Mouse (Mus musculus) testis, adult 2 months (tissue): ENCODE measurements around the gene Hdgfl3. TPM values are rescaled to one million over a fixed set of nuclear protein-coding genes. Genes with fewer than 3 reads are reported as not detected.
A peak's percentile ranks its signal among the peaks of the same experiment; 100 is the strongest.

Experiments
- H3K27ac ChIP-seq: fragments of 200-500 bp; 2 replicates; pipeline ENCODE4 v1.5.1; 2012; ENCODE audit warnings: low read depth, low read length; ENCODE audit not compliant: control insufficient read depth, insufficient read depth
- H3K27me3 ChIP-seq: fragments of 200-500 bp; 2 replicates; pipeline ENCODE4 v1.6.1; 2012; ENCODE audit warnings: mild to moderate bottlenecking, low read length, moderate library complexity; ENCODE audit not compliant: control insufficient read depth, insufficient read depth
- H3K36me3 ChIP-seq: fragments of 200-500 bp; 2 replicates; pipeline ENCODE4 v1.6.1; 2012; ENCODE audit warnings: mild to moderate bottlenecking, low read length; ENCODE audit not compliant: control insufficient read depth, insufficient read depth
- H3K4me1 ChIP-seq: fragments of 200-500 bp; 2 replicates; pipeline ENCODE4 v1.6.1; 2012; ENCODE audit warnings: low read length; ENCODE audit not compliant: control insufficient read depth, insufficient read depth
- H3K4me3 ChIP-seq: fragments of 200-500 bp; 2 replicates; pipeline ENCODE4 v1.5.1; 2012; ENCODE audit warnings: low read depth, mild to moderate bottlenecking, low read length, moderate library complexity, mixed read lengths; ENCODE audit not compliant: control insufficient read depth
- CTCF ChIP-seq: fragments of 200-500 bp; IDR thresholded peaks from 2 replicates; pipeline ENCODE4 v1.5.1; 2012; ENCODE audit warnings: low read depth, mild to moderate bottlenecking, inconsistent platforms, low read length, moderate library complexity; ENCODE audit not compliant: control insufficient read depth, insufficient read depth, insufficient replicate concordance
- POLR2A ChIP-seq: fragments of 200-500 bp; IDR thresholded peaks from 2 replicates; pipeline ENCODE4 v1.6.1; 2012; ENCODE audit warnings: low read depth, mild to moderate bottlenecking, inconsistent platforms, low read length, moderate library complexity; ENCODE audit not compliant: control insufficient read depth
- polyA plus RNA-seq: library from polyadenylated mRNA; depleted of rRNA; stranded (reverse); fragments of >200 nt; gene quantifications from 2 replicates; pipeline ENCODE4 v1.2.3, GENCODE M21; 2012; rRNA removed

Gene Hdgfl3
- 4.2 and 4.3 TPM in 2 replicates for polyA plus RNA-seq

DNA sequence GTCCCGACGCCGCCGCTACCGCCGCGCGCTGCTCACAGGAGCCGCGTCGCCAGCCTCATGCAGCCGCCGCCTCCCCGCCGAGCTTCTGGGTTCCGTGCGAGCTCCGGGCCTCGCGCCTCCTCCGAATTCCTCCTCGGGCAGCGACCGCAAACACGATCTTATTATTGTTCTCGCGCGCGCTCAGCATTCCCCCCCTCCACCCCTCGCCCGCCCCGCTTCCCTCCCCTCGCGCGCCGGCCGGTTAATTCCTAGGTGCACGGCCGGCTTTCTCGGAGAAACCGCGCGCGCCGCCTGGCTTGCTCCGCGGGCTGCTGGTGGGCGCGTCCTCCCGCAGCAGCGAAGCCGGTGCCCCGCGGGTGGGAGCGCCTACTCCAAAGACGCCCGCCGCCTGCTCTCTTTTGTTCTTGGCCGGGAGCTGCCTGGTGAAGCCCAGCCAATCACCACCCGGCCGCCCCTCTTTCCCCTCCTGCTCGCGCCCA is at the start of gene Hdgfl3:
Gene Hdgfl3, minus strand, starts transcription at position 207 of the 479 bp plus-strand sequence.
- H3K36me3 ChIP-seq: no peaks in the 10 kb centered on the region
- H3K4me3 ChIP-seq: peak within 1 kb of the TSS; percentile 93
- peaks cover 12% of the 10 kb centered on the region for H3K4me1 ChIP-seq
- H3K27ac ChIP-seq: peak within 1 kb of the TSS; percentile 85
- TF ChIP-seq POLR2A (peak; percentile 58; the same call in 1 of the 2 replicates), CTCF (no peak)
- H3K27me3 ChIP-seq: no peaks in the 10 kb centered on the region

DNA sequence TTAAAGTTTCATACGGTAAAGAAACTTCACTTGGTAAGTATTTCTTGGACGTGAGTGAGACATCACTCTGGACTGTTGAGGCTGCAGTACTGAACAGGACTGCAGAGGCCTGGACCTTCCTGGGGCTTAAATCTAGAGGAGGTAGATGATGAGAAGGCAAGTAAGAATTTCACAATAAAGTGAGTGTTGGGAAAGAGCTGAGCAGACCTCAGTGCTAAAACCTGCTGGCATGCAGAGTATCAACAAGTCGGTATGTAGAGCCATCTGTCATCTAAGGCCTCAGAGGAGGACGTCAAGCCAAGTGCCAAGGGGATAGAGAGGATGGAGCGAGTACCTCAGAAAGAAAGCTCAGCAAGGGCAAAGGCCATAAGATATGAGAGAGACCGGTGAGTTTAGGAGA is 49.4 kb upstream of the Hdgfl3 start:
- H3K4me3 ChIP-seq: no peak overlapping the region
- no peaks in the 10 kb centered on the region for H3K4me1 ChIP-seq
- no peak for TF ChIP-seq POLR2A
- no peak for TF ChIP-seq CTCF
- H3K36me3 ChIP-seq: no peaks in the 10 kb centered on the region
- no peak overlapping the region for H3K27ac ChIP-seq
- H3K27me3 ChIP-seq: no peaks in the 10 kb centered on the region

DNA sequence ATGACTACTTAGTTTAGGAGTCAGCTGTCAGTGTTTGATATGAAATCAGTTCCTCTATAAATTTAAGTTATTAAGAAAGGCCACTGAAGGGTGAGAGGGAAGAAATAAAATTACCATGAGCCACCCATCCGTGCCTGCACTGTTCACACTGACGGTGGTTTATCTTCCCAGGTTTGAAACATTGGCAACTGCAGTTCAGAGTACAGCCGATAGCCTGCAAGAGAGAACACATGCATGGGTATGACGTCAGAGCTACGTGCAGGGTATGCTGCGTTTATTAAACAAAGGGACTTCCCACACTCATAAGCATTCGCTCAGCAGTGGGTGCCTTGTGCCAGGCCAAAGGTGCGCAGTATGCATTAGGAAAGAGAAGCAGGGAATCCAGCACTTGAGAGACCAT is 44.0 kb upstream of the Hdgfl3 start:
- H3K36me3 ChIP-seq: no peaks in the 10 kb centered on the region
- H3K4me1 ChIP-seq: no peaks in the 10 kb centered on the region
- no peak overlapping the region for H3K4me3 ChIP-seq
- no peak overlapping the region for H3K27ac ChIP-seq
- no peak for TF ChIP-seq CTCF
- no peak for TF ChIP-seq POLR2A
- no peaks in the 10 kb centered on the region for H3K27me3 ChIP-seq

DNA sequence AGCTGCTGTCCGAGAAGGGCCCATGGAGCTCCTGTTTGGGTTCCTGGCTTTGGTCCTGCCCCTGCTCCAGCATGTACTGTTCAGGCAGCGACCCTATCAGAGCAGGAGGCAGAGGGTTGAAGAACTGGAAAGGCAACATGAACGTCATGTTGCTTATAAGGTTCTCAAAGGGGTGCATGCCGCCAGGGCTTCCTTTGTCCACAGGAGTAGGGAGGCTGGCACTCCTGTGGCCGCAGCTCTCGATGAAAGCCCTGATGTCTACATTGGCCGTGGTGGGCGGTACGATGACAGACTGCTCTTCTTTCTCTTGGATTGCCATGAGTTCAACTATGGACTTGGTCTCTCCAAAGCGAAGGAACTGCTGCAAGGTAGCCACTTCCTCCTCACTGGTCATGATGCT is 40.3 kb upstream of the Hdgfl3 start:
- H3K4me3 ChIP-seq: no peak overlapping the region
- no peaks in the 10 kb centered on the region for H3K27me3 ChIP-seq
- TF ChIP-seq CTCF (no peak), POLR2A (no peak)
- no peaks in the 10 kb centered on the region for H3K4me1 ChIP-seq
- H3K36me3 ChIP-seq: no peaks in the 10 kb centered on the region
- no peak overlapping the region for H3K27ac ChIP-seq

DNA sequence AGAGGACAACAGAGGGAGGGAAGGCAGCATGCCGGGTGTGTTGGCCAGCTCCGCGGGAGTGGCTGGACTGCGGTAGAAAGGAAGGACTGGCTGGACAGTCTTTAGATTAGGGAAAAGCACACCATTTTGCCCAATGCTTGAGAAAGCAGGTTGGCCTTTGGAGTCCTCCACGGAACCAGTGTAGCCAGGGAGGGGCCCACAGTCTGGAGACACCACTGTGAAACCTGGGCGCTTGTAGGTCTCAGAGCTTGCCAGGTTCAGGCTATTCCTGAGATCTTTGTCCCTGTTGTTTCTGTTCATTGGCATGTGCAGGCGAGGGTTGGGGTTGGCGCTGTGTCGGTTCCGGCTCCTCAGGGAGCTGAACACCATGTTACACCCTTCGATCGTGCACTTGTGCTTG is 39.7 kb upstream of the Hdgfl3 start:
- Histone ChIP-seq H3K36me3 (no peaks in the 10 kb centered on the region), H3K4me1 (no peaks in the 10 kb centered on the region), H3K27me3 (no peaks in the 10 kb centered on the region), H3K27ac (no peak overlapping the region), H3K4me3 (no peak overlapping the region)
- TF ChIP-seq POLR2A (no peak), CTCF (no peak)

DNA sequence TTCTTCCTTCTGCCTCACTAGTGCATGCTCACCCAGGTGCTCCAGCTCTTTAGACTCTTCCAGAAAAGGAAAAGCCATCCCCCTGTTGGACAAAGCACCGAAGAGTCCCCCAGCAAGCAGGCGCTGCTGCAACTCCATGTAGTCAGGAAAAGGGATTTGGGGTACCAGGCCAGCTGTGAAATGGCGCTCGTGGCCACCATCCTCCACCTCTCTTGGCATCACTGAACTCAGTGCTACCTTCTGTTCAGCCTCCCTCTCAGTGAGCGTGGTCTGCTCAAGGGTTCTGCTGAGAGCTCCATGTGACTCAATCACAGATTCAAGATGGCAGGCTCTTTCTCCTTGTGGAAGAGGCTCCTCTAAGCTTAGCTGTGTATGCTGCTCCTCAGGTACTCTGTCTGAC is 39.1 kb upstream of the Hdgfl3 start:
- H3K4me3 ChIP-seq: no peak overlapping the region
- no peaks in the 10 kb centered on the region for H3K4me1 ChIP-seq
- no peaks in the 10 kb centered on the region for H3K36me3 ChIP-seq
- H3K27me3 ChIP-seq: no peaks in the 10 kb centered on the region
- no peak overlapping the region for H3K27ac ChIP-seq
- TF ChIP-seq POLR2A: no peak
- no peak for TF ChIP-seq CTCF

DNA sequence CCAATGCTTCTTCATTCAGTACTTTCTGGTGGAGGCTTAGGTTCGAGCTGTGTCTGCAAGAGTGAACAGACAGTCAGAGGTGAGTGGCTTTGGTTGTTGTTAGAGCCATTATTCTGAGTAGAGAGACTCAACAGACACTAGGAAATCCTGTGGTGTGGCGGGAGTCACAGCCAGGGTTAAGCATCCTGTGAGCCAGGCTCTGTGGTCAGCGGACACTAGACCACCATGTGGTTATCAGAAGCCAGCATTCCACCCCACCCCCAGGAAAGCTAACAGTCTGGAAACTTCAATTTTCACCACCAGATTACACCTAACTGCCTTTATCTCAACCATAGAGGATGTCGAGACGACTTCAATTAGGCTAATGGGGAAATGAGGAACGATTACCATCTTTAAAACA is 34.7 kb upstream of the Hdgfl3 start:
- no peaks in the 10 kb centered on the region for H3K36me3 ChIP-seq
- H3K4me3 ChIP-seq: no peak overlapping the region
- no peak for TF ChIP-seq POLR2A
- TF ChIP-seq CTCF: no peak
- H3K27me3 ChIP-seq: no peaks in the 10 kb centered on the region
- H3K4me1 ChIP-seq: no peaks in the 10 kb centered on the region
- H3K27ac ChIP-seq: no peak overlapping the region

DNA sequence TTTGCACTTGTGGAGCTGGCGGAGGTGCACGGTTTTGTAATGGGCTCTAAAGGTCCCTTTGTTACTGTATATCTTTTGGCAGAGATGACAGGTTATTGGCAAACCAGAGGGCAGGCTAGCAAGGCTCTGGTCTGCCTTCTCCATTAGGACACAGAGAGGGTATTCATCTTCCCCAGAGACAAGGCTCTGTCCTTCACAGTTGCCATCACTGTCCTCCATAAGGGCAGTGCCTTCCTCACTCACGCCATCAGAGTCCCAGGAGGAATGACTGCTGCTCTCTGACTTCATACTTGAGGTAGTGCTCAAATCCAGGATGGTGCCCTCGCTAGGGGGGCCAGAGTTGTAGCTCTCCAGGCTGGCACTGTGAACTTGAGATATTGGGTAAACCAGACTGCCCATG is 34.2 kb upstream of the Hdgfl3 start:
- Histone ChIP-seq H3K4me3 (no peak overlapping the region), H3K36me3 (no peaks in the 10 kb centered on the region), H3K27ac (no peak overlapping the region), H3K27me3 (no peaks in the 10 kb centered on the region), H3K4me1 (no peaks in the 10 kb centered on the region)
- TF ChIP-seq POLR2A (no peak), CTCF (no peak)
